Mouse (Mus musculus) cortical plate, adult 2 months (tissue): ENCODE results near the gene Mbd3l2.

Experiments used
- CTCF ChIP-seq: fragments of 200-500 bp; IDR thresholded peaks from 2 replicates; pipeline ENCODE4 v1.5.1; 2011; ENCODE audit warnings: mild to moderate bottlenecking, control low read depth, low read length; ENCODE audit not compliant: insufficient read depth; ENCODE audit errors: extremely low read depth
- POLR2A ChIP-seq: fragments of 200-500 bp; IDR thresholded peaks from 2 replicates; pipeline ENCODE4 v1.6.1; 2011; ENCODE audit warnings: mild to moderate bottlenecking, low read length, control low read depth; ENCODE audit not compliant: insufficient read depth; ENCODE audit errors: extremely low read depth

DNA sequence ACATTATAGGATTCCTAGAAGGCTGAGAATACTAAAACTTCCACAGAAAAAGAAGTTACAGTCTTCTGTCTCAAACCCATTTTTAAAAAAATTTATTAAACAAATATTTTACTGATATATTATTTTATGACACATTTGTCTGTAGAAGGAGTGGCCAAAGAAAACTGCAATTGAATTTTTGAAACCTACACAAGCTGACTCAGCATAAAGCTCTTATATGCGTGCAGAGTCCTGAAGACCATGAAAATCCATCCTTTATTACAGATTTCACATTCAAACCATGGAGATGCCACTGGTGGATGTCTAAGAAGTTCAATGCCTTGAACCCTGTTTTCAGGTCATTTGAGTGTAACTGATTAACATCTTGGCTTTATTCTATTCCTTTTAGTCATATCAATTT lies 30.8 kb upstream of the Mbd3l2 start:
- TF ChIP-seq CTCF (no peak), POLR2A (no peak)
